20 mouse cellular contexts compared by ENCODE assay signal in the genomic region with DNA sequence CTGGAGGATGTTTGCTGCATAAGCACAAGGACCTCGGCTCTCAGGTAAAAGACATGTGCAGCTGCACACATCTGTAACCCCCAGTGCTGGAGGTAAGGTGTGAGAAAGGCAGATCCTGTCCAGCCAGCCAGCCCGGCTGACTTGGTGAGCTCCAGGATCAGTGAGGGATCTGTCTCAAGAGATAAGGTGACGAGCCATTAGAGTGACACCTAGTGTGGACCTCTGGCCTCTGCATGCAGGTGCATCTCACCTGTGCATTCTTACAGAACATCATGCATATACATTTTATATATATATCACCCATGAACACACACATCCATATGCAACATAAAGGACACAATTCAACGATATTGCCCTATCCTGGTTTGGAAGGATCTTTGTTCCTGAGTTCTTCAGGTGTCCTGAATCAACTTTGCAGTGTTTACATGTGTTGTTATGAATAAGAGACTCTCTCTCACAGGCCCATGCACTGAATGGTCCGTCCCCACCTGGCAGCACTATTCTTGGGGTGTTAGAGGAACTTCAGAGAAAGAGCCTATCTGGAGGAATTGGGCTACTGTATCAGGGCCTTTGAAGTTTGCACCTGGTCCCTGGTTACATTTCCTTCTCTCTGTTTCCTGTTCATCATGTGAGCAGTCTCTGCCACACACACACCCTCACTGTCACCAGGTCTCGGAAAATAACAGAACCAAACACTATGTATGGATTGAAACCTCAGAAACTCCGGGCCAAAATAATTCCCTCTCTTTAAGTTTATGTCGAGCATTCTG. TPM values are rescaled to one million over a fixed set of nuclear protein-coding genes. Genes with fewer than 3 reads are reported as not detected.
DNase-seq lines count a peak whose midpoint lies in the region; ATAC-seq and TF ChIP-seq lines count a peak whose summit lies in the region.
"Had no signal": no experiment of that assay in that cellular context is flagged by ENCODE, and none has a peak within 500 bp of the region (broad histone marks: within the 10 kb centered on the region; RNA-seq: fewer than 3 reads in every experiment).

No protein-coding gene starts in this region.

- no peak overlapping the region for H3K4me3 ChIP-seq in heart, embryonic 16.5 days (ENCODE audit: low read length)
- H3K4me3 ChIP-seq in heart, embryonic 10.5 days = no peak overlapping the region
- no peak overlapping the region for H3K4me3 ChIP-seq in ES-Bruce4 (ENCODE audit: low read depth, low read length)
- H3K4me3 ChIP-seq in thymus, adult 2 months (ENCODE audit: control insufficient read depth, insufficient read depth, low read length) = no peak overlapping the region
- H3K4me3 ChIP-seq: embryonic facial prominence, embryonic 15.5 days; forebrain, embryonic 15.5 days; heart, embryonic 12.5 days; hindbrain, embryonic 10.5 days had no signal

- H3K9me3 ChIP-seq in heart, embryonic 16.5 days (replicated peaks; ENCODE audit: control insufficient read depth, low read length) = no peaks in the 10 kb centered on the region
- no peaks in the 10 kb centered on the region for H3K9me3 ChIP-seq in heart, embryonic 10.5 days
- H3K9me3 ChIP-seq in ES-Bruce4 (replicated peaks; ENCODE audit: control insufficient read depth, insufficient read depth, low read length, poor library complexity, severe bottlenecking) = no peaks in the 10 kb centered on the region
- H3K9me3 ChIP-seq: embryonic facial prominence, embryonic 15.5 days; forebrain, embryonic 15.5 days; heart, embryonic 12.5 days; hindbrain, embryonic 10.5 days had no signal

- TF ChIP-seq EP300 in ES-Bruce4 (IDR thresholded peaks at IDR 0.05; ENCODE audit: insufficient read depth, low read depth, low read length) = no peak

- no peak overlapping the region for H3K27ac ChIP-seq in heart, embryonic 16.5 days (ENCODE audit: low read length)
- no peak overlapping the region for H3K27ac ChIP-seq in heart, embryonic 10.5 days
- no peak overlapping the region for H3K27ac ChIP-seq in ES-Bruce4 (ENCODE audit: insufficient read depth, low read length)
- peak overlapping the region; percentile 99 for H3K27ac ChIP-seq in thymus, adult 2 months (ENCODE audit: control insufficient read depth, insufficient read depth, low read length)
- H3K27ac ChIP-seq: embryonic facial prominence, embryonic 15.5 days; forebrain, embryonic 15.5 days; hindbrain, embryonic 10.5 days had no signal

- H3K4me1 ChIP-seq in heart, embryonic 16.5 days (ENCODE audit: control insufficient read depth, insufficient read depth, low read length) = no peaks in the 10 kb centered on the region
- H3K4me1 ChIP-seq in heart, embryonic 10.5 days = no peaks in the 10 kb centered on the region
- H3K4me1 ChIP-seq in ES-Bruce4 (ENCODE audit: control insufficient read depth, insufficient read depth, low read length) = no peaks in the 10 kb centered on the region
- H3K4me1 ChIP-seq in thymus, adult 2 months (replicated peaks; ENCODE audit: control insufficient read depth, insufficient read depth, low read length) = peaks cover 29% of the 10 kb centered on the region
- H3K4me1 ChIP-seq: embryonic facial prominence, embryonic 15.5 days; forebrain, embryonic 15.5 days; heart, embryonic 12.5 days; hindbrain, embryonic 10.5 days had no signal

- TF ChIP-seq POLR2A in ES-Bruce4 (IDR thresholded peaks at IDR 0.05; ENCODE audit: insufficient read depth, low read length) = no peak
- no peak for TF ChIP-seq POLR2A in thymus, adult 2 months (IDR thresholded peaks at IDR 0.05; ENCODE audit: control insufficient read depth, extremely low read depth, insufficient read depth, low read length, poor library complexity)

- peaks cover 15% of the 10 kb centered on the region; the same call in 1 of the 2 replicates for H3K27me3 ChIP-seq in heart, embryonic 16.5 days (ENCODE audit: control insufficient read depth, insufficient read depth, low read length)
- peaks cover 30% of the 10 kb centered on the region for H3K27me3 ChIP-seq in heart, embryonic 10.5 days (ENCODE audit: insufficient read depth, poor library complexity, severe bottlenecking)
- no peaks in the 10 kb centered on the region for H3K27me3 ChIP-seq in ES-Bruce4 (ENCODE audit: control insufficient read depth, insufficient read depth, low read length, poor library complexity, severe bottlenecking)
- H3K27me3 ChIP-seq in thymus, adult 2 months (ENCODE audit: control insufficient read depth, insufficient read depth, low read length) = no peaks in the 10 kb centered on the region
- H3K27me3 ChIP-seq: forebrain, embryonic 15.5 days had no signal

- H3K9ac ChIP-seq in heart, embryonic 16.5 days (ENCODE audit: low read length) = no peak overlapping the region
- no peak overlapping the region for H3K9ac ChIP-seq in ES-Bruce4 (ENCODE audit: low read depth, poor library complexity, severe bottlenecking)
- H3K9ac ChIP-seq: embryonic facial prominence, embryonic 15.5 days; forebrain, embryonic 15.5 days; heart, embryonic 12.5 days had no signal

- H3K36me3 ChIP-seq in heart, embryonic 16.5 days (ENCODE audit: control insufficient read depth, insufficient read depth) = no peaks in the 10 kb centered on the region
- H3K36me3 ChIP-seq in heart, embryonic 10.5 days = no peaks in the 10 kb centered on the region
- H3K36me3 ChIP-seq in ES-Bruce4 (ENCODE audit: control insufficient read depth, insufficient read depth, low read length, poor library complexity, severe bottlenecking) = no peaks in the 10 kb centered on the region
- no peaks in the 10 kb centered on the region for H3K36me3 ChIP-seq in thymus, adult 2 months (ENCODE audit: control insufficient read depth, insufficient read depth, low read length)
- H3K36me3 ChIP-seq: embryonic facial prominence, embryonic 15.5 days; forebrain, embryonic 15.5 days; heart, embryonic 12.5 days; hindbrain, embryonic 10.5 days had no signal

- peak; percentile 26 for TF ChIP-seq CTCF in ES-Bruce4 (IDR thresholded peaks at IDR 0.05; ENCODE audit: low read depth, low read length)
- no peak for TF ChIP-seq CTCF in thymus, adult 2 months (IDR thresholded peaks at IDR 0.05; ENCODE audit: borderline replicate concordance, control insufficient read depth, extremely low read depth, insufficient read depth, low read length, poor library complexity)

- no peak overlapping the region for H3K4me2 ChIP-seq in heart, embryonic 16.5 days (ENCODE audit: low read depth, low read length)
- H3K4me2 ChIP-seq: embryonic facial prominence, embryonic 15.5 days; forebrain, embryonic 15.5 days; heart, embryonic 12.5 days had no signal

- no peak for DNase-seq in heart, embryonic 10.5 days (ENCODE audit: low spot score)
- DNase-seq in A20 (ENCODE audit: low read depth, low spot score) = peak; percentile 72
- DNase-seq in thymus, adult 2 months = peak; percentile 62
- DNase-seq in adrenal gland, adult 18-20 months (ENCODE audit: low spot score in 2 of 2) = no peak
- no peak for DNase-seq in kidney, postnatal 4 days
- DNase-seq: adrenal gland, postnatal 10 days; gastrocnemius, postnatal 14 days; kidney, adult 11 months; right cerebral cortex, adult 18-20 months had no signal

- WGBS in heart, embryonic 16.5 days = 52% methylated on average over 8 of the region's 8 CpGs
- WGBS in heart, embryonic 10.5 days = 58% methylated on average over 8 of the region's 8 CpGs
- 30% methylated on average over 8 of the region's 8 CpGs for WGBS in thymus, adult 2 months

- ATAC-seq in heart, embryonic 16.5 days (replicated peaks; ENCODE audit: extremely low read depth, insufficient read depth, low FRiP score) = 0 out of 2 replicates have a peak, but pooled peaks have one; percentile 23
- ATAC-seq: forebrain, embryonic 15.5 days; lung, postnatal 0 days; Patski had no signal

RNA-seq across cellular contexts. Expression of a gene that starts 9.1 kb away (rescaled TPM):
- polyA plus RNA-seq in heart, embryonic 16.5 days (2015; fragmentation: Nextera tagmentation; extraction: Ambion mirVana) = 0.03 and 0.07 TPM in 2 replicates
- polyA plus RNA-seq in heart, embryonic 10.5 days (2016; fragmentation: Nextera tagmentation; extraction: Ambion mirVana) = 0.13 and 0.18 TPM in 2 replicates
- polyA plus RNA-seq in ES-Bruce4 (2011; ENCODE audit: insufficient read depth, insufficient read length, low read depth, missing spikeins) = not detected in 2 replicates
- 0.19 and 0.20 TPM in 2 replicates for polyA plus RNA-seq in thymus, adult 2 months (2012; rRNA removed)
- under 1 TPM; 0.27 to 0.35 TPM for total RNA-seq in adrenal gland, adult 18-20 months (2021)
- total RNA-seq: CH12.LX; megakaryocyte-erythroid progenitor cell, adult 5-6 weeks; neutrophil, adult 5-6 weeks had no signal
- polyA plus RNA-seq: lung, postnatal 0 days; Patski had no signal

RNA-seq across cellular contexts. Expression of a gene that starts 56.4 kb away (rescaled TPM):
- polyA plus RNA-seq in heart, embryonic 16.5 days (2015; fragmentation: Nextera tagmentation; extraction: Ambion mirVana) = 1.6 TPM in 2 replicates
- 1.8 and 2.0 TPM in 2 replicates for polyA plus RNA-seq in heart, embryonic 10.5 days (2016; fragmentation: Nextera tagmentation; extraction: Ambion mirVana)
- polyA plus RNA-seq in ES-Bruce4 (2011; ENCODE audit: insufficient read depth, insufficient read length, low read depth, missing spikeins) = 1.6 and 2.8 TPM in 2 replicates
- polyA plus RNA-seq in thymus, adult 2 months (2012; rRNA removed) = 2.0 and 2.5 TPM in 2 replicates
- total RNA-seq in adrenal gland, adult 18-20 months (2021) = 1 to 10 TPM; 3.6 to 4.7 TPM
- total RNA-seq: CH12.LX; neutrophil, adult 5-6 weeks had no signal

Comparison
In these comparisons a context has a peak if more than half of its experiments do, and no peak if none do; other contexts are left out.
1. DNase-seq: peak in A20 (single experiment) and thymus, adult 2 months (single experiment); none in heart, embryonic 10.5 days (single experiment), adrenal gland, adult 18-20 months (0 of 2) and kidney, postnatal 4 days (0 of 2).